Mouse (Mus musculus) cerebellum, postnatal 10 days (tissue): ENCODE results near the gene Zfp148.
A peak's percentile ranks its signal among the peaks of the same experiment; 100 is the strongest.

Source experiments
- DNase-seq, 2 experiments: peaks; one replicate each; pipeline ENCODE4 v3.0.0; 2021; ENCODE audit warnings: mixed read lengths in 2 of 2

The Zfp148 gene

DNA sequence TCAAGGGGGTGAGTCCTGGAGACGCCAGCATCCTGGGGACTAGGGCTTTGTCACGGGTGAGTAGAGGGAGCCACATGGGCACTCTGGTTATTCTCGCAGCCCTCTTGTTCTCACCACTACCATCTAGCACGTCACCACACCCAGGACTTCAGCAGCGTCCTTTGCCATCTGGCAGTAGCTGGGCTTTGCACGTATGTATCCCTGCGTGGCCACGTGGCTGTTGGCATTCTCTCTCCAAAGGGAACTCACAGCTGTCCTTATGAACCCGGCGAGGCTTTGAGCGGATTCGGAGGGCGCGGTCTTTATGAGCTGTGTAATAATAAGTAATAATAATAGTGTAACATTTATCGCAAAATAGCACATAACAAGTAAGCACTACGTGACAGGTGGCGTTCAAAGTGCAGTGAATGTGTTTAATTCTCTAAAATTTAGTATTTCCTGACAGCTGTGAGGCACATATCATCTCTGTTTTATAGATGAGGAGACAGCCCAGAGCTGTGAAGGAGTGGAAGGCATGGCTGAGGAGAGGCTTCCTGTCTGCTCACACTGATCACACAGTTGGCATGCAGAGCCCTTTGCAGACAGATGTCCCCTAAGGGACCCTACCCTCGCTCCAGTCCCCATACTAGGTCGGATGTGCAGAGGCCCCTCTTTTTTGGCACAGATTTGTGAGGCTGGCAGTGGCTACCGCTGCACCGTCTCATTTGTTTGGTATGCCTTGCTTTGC is 157.0 kb downstream of the Zfp148 start:
- DNase-seq, result peak; percentile 48 to 54

DNA sequence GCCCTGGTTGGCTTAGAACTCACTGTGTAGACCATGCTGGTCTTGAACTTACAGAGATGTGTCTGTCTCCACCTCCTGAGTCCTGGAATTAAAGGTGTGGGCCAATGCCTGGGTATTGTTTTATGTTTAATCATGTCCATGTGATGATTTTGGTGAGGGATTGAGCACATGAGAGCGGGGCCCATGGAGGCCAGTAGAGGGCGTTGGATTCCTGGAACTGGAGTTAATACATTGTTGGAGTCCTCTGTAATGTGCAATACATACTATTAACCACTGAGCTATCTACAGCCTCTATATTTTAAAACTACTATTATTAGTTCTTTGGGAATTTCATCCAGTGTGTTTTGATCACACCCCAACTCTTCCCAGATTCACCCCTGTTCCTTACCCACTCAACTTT is 163.7 kb downstream of the Zfp148 start:
- no peak for DNase-seq

DNA sequence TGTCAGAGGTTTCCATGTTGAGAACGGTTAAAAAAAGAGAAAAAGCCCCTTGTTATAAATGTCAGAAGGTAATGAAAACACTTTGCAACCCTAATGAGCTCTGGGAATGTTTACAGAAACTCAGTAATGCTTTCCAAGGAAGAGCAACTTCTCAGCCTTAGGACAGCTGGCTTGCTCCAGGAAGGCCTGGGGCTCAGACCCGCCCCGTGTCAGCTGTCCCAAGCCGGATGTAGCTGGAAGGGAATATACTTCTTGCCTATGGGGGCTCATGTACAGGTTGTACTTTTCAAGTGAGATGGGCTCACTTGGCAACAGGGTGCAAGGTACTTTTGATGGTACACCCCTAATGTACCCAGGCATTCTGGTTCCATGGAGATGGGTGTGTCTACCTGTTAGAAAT is 164.9 kb downstream of the Zfp148 start:
- DNase-seq, result peak in 1 of 2 experiments; percentile 1

DNA sequence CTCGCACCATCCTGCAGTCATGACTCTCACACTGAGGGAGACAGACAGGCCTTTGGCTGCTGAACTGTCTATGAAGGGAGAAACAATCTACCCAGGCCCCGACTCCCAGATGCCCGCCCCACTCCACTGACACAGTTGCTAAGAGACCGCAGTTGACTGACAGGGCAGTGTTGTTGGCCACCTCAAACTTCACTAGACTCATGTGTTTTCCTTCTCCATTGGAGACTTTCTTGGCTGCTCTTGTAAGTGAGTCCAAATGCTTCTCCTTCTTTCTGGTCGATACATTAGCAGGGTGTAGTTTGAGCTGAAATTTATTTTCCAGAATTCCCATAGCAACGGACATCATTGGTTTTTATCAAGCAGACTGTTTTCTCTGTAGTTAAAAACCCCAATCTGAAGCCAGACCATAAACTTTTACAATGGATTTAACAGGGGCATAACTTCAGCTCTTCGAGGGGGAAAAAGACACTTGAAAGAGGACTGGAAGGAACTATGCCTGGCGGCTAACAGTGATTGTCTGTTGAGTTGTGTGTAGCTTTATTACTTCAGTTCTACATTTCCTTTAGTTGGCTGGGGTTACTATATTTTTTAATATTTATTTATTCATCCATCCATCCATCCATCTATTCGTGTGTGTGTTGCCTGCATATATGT is 173.2 kb downstream of the Zfp148 start:
- peak; percentile 51 to 64 for DNase-seq
